Mouse (Mus musculus) spleen, adult 2 months (tissue): ENCODE data around the gene Cnr1.

ENCODE experiments used
- CTCF ChIP-seq: fragments of 200-500 bp; IDR thresholded peaks from 2 replicates; pipeline ENCODE4 v1.5.1; 2011; ENCODE audit warnings: mild to moderate bottlenecking, inconsistent platforms; ENCODE audit not compliant: insufficient read depth, insufficient read length, insufficient replicate concordance; ENCODE audit errors: extremely low read depth
- POLR2A ChIP-seq: fragments of 200-500 bp; IDR thresholded peaks from 2 replicates; pipeline ENCODE4 v1.6.1; 2011; ENCODE audit warnings: low read depth, low read length, inconsistent platforms

DNA sequence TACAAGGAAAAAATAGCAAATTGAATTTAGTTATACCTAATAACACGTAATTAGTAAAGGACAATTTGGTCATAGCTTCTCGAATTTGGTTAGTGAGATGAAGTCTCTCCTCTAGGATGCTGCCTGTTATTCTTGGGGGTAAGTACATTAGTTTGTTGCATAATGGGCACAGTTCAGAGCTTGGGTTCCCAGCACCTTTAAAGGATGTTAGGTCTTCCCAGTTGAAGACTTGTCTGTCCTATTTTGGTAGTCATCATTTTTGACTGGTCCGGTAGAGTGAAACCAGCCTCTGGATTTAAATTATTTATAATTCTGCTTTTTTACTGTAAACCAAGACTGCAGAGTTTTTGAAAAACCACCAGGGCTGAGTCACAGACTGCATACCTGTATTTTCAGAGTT, 3.3 kb downstream of the Cnr1 start:
- no peak for TF ChIP-seq CTCF
- no peak for TF ChIP-seq POLR2A
